Mouse (Mus musculus) MEL (cell line): Measurements from ENCODE around the gene Gm49416.

Experiments used
- CTCF ChIP-seq, 3 experiments: IDR thresholded peaks in 2 of 3; conservative IDR thresholded peaks in 1 of 3; 2 replicates each; pipeline ENCODE4 v1.5.1; 2011 to 2012; ENCODE audit warnings: low read length in 3 of 3, low read depth in 2 of 3, mild to moderate bottlenecking in 2 of 3, improper control_type of control experiment in 1 of 3, inconsistent platforms in 1 of 3, mixed read lengths in 1 of 3, moderate library complexity in 1 of 3; ENCODE audit not compliant: control insufficient read depth in 1 of 3, insufficient read depth in 1 of 3, poor library complexity in 1 of 3, severe bottlenecking in 1 of 3
- EP300 ChIP-seq, 2 experiments: IDR thresholded peaks; 2 replicates each; pipeline ENCODE4 v1.6.1; 2011; ENCODE audit warnings: improper control_type of control experiment in 2 of 2, low read length in 2 of 2, low read depth in 1 of 2, mild to moderate bottlenecking in 1 of 2
- JUND ChIP-seq: IDR thresholded peaks from 2 replicates; pipeline ENCODE4 v1.6.1; 2011; ENCODE audit warnings: low read depth, mild to moderate bottlenecking, improper control_type of control experiment, low read length
- RCOR1 ChIP-seq: IDR thresholded peaks from 2 replicates; pipeline ENCODE4 v1.6.1; 2012; ENCODE audit warnings: low read depth, mild to moderate bottlenecking, inconsistent platforms, low read length, improper control_type of control experiment
- TAL1 ChIP-seq: IDR thresholded peaks from 2 replicates; pipeline ENCODE4 v1.6.1; 2012; ENCODE audit warnings: mild to moderate bottlenecking, inconsistent platforms, low read length, moderate library complexity, mixed read lengths
- ZNF384 ChIP-seq: IDR thresholded peaks from 2 replicates; pipeline ENCODE4 v1.6.1; 2012; ENCODE audit warnings: low read depth, mild to moderate bottlenecking, inconsistent platforms, low read length, improper control_type of control experiment

DNA sequence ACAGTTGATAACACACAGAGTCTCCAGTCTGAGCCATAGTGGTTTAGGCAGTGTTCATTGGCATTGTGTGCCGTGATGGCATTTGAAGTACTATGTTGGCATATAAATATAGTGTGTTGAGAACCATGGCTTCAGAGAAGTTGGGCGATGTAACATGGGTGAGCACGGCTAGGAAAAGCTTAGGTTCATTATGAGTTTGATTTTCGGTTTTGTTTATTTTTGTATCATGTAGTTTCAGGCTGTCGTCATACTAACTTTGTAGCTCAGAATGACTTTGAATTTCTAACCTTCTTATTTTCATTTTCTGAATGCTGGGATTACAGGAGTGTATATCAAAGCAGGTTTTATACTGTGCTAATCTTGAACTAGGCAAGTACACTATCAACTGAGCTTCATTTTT, 14.7 kb downstream of the Gm49416 start:
- TF ChIP-seq ZNF384 (no peak), RCOR1 (no peak), CTCF (IDR thresholded peaks at IDR 0.05 in 2 of 3, conservative IDR thresholded peaks at IDR 0.05 in 1 of 3; ENCODE audit: control insufficient read depth in 1 of 3, insufficient read depth in 1 of 3, low read depth in 2 of 3, low read length in 3 of 3, poor library complexity in 1 of 3, severe bottlenecking in 1 of 3) (no peak), TAL1 (no peak), JUND (no peak), EP300 (IDR thresholded peaks at IDR 0.05; ENCODE audit: low read depth in 1 of 2, low read length in 2 of 2) (no peak)
